Mouse (Mus musculus) forebrain, embryonic 13.5 days (tissue): ENCODE results near the gene Card6. TPM values are rescaled to one million over a fixed set of nuclear protein-coding genes. Genes with fewer than 3 reads are reported as not detected.

Source experiments
- ATAC-seq: fragments of 200-750 bp; cut with Nextera tagmentation; 2 replicates; pipeline ENCODE4 v1.8.0; 2017
- H3K27ac ChIP-seq: fragments of 300-500 bp; sonication (generic); 2 replicates; pipeline ENCODE4 v1.5.1; 2015; ENCODE audit warnings: inconsistent platforms, mild to moderate bottlenecking, moderate library complexity
- H3K27me3 ChIP-seq: fragments of 300-500 bp; sonication (generic); 2 replicates; pipeline ENCODE4 v1.6.1; 2015; ENCODE audit warnings: mild to moderate bottlenecking, inconsistent platforms
- H3K36me3 ChIP-seq: fragments of 300-500 bp; sonication (generic); 2 replicates; pipeline ENCODE4 v1.6.1; 2015; ENCODE audit warnings: mild to moderate bottlenecking, inconsistent platforms; ENCODE audit not compliant: poor library complexity, severe bottlenecking
- H3K4me1 ChIP-seq: fragments of 300-500 bp; sonication (generic); 2 replicates; pipeline ENCODE4 v1.6.1; 2015; ENCODE audit warnings: inconsistent platforms
- H3K4me2 ChIP-seq: fragments of 300-500 bp; sonication (generic); 2 replicates; pipeline ENCODE4 v1.6.1; 2015; ENCODE audit warnings: inconsistent platforms, mild to moderate bottlenecking, moderate library complexity
- H3K4me3 ChIP-seq: fragments of 300-500 bp; sonication (generic); 2 replicates; pipeline ENCODE4 v1.5.1; 2015; ENCODE audit warnings: mild to moderate bottlenecking, inconsistent platforms
- H3K9ac ChIP-seq: fragments of 300-500 bp; sonication (generic); 2 replicates; pipeline ENCODE4 v1.6.1; 2015; ENCODE audit warnings: mild to moderate bottlenecking, inconsistent platforms
- H3K9me3 ChIP-seq: fragments of 300-500 bp; sonication (generic); replicated peaks from 2 replicates; pipeline ENCODE4 v1.6.1; 2016; ENCODE audit warnings: inconsistent platforms
- WGBS: fragments of 180-500 bp; shearing (Covaris S2); methylation state at CpG from one replicate; pipeline ENCODE4 v1.1.7; 2015; 5-methylcytosine and 5-hydroxymethylcytosine counted together
- polyA plus RNA-seq: library from polyadenylated mRNA; unstranded; fragments of >200 nt; fragmentation: Nextera tagmentation; extraction: Ambion mirVana; gene quantifications from 2 replicates; pipeline ENCODE4 v1.2.1, GENCODE M21; 2015

Card6 gene
- 0.60 and 0.85 TPM in 2 replicates for polyA plus RNA-seq

- H3K36me3 ChIP-seq, result no peaks in the 10 kb centered on the region
- no peak within 1 kb of the TSS for H3K4me3 ChIP-seq
- no peak within 1 kb of the TSS for H3K9ac ChIP-seq
- no peak within 1 kb of the TSS for H3K27ac ChIP-seq
- H3K4me2 ChIP-seq, result no peak within 1 kb of the TSS
- H3K4me1 ChIP-seq, result no peaks in the 10 kb centered on the region
- no peak for ATAC-seq
- 76% methylated on average over 21 of the region's 21 CpGs for WGBS
- no peaks in the 10 kb centered on the region for H3K27me3 ChIP-seq
- no peaks in the 10 kb centered on the region for H3K9me3 ChIP-seq
Observed at GRCm38 (mm10) chr15:5107686-5108654, at the start of gene Card6. Card6 (minus strand) TSS chr15:5108539.

DNA sequence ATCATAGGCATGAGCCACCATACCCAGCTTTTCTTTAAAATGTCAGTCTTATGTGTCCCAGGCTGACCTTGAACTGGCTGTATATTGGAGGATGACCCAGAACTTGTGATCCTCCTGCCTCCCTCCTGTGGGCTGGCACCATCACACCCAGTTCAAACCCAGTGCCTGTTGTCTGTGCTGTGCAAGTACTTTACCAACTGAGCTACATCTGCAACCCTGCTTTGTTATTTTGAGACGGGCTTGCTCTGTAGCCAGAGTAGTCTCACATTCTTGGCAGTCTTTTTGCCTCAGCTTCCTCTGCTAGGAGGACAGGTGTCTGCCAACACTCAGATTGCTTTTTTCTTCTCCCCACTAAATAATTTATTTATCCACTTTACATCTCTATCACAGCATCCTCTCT is 49.0 kb upstream of the Card6 start:
- no peaks in the 10 kb centered on the region for H3K27me3 ChIP-seq
- ATAC-seq, result no peak
- 80% methylated on average over 1 of the region's 1 CpGs for WGBS
- H3K4me3 ChIP-seq, result no peak overlapping the region
- H3K27ac ChIP-seq, result no peak overlapping the region
- no peaks in the 10 kb centered on the region for H3K9me3 ChIP-seq
- H3K9ac ChIP-seq, result no peak overlapping the region
- H3K36me3 ChIP-seq, result peaks cover 14% of the 10 kb centered on the region; the same call in 1 of the 2 replicates
- peaks cover 10% of the 10 kb centered on the region; the same call in 1 of the 2 replicates for H3K4me1 ChIP-seq
- H3K4me2 ChIP-seq, result no peak overlapping the region

DNA sequence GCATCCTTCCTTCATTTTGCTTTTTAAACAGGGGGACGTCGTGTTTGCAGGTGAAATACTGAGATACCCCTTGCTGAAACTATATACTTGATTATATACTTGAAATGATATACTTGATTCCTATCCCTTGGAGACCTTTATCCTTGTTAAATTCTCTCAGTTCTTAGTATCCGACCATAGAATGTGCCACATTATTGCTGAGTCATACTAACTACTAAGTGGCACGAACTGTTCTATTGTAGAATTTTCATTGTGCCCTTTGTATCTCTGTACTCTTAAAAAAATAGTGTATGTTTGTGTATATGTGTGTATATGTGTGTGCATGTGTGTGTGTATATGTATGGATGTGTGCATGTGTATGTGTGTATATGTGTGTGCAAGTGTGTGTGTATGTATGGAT is 48.0 kb upstream of the Card6 start:
- no peak for ATAC-seq
- Histone ChIP-seq H3K4me3 (no peak overlapping the region), H3K4me2 (no peak overlapping the region), H3K27ac (no peak overlapping the region), H3K9ac (no peak overlapping the region), H3K9me3 (no peaks in the 10 kb centered on the region), H3K4me1 (peaks cover 10% of the 10 kb centered on the region; the same call in 1 of the 2 replicates), H3K36me3 (peaks cover 5% of the 10 kb centered on the region; the same call in 1 of the 2 replicates), H3K27me3 (no peaks in the 10 kb centered on the region)
- WGBS, result 92% methylated on average over 4 of the region's 4 CpGs

DNA sequence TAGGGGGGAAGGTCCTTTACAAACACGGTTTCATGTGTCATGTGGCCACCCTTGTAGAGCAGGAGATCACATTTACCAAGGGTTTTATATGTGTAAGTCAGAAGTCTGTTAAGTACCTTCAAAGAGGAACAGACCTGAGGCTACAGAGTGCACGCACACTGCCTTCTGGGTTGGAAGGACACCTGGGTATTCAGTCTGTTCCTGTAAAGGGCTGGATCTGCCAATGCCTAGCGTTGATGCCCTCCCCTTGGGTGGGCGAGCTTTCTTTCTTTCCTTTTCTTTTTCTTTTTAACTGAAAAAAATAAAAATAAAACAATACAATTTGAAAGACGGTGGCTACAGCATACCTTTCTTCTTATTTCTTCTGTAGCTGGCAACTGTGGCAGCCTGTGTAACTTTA is 46.8 kb upstream of the Card6 start:
- H3K27me3 ChIP-seq, result no peaks in the 10 kb centered on the region
- WGBS, result 61% methylated on average over 5 of the region's 5 CpGs
- H3K4me2 ChIP-seq, result no peak overlapping the region
- H3K9ac ChIP-seq, result no peak overlapping the region
- no peak overlapping the region for H3K27ac ChIP-seq
- H3K9me3 ChIP-seq, result no peaks in the 10 kb centered on the region
- ATAC-seq, result no peak
- no peaks in the 10 kb centered on the region for H3K36me3 ChIP-seq
- no peak overlapping the region for H3K4me3 ChIP-seq
- H3K4me1 ChIP-seq, result peaks cover 10% of the 10 kb centered on the region; the same call in 1 of the 2 replicates

DNA sequence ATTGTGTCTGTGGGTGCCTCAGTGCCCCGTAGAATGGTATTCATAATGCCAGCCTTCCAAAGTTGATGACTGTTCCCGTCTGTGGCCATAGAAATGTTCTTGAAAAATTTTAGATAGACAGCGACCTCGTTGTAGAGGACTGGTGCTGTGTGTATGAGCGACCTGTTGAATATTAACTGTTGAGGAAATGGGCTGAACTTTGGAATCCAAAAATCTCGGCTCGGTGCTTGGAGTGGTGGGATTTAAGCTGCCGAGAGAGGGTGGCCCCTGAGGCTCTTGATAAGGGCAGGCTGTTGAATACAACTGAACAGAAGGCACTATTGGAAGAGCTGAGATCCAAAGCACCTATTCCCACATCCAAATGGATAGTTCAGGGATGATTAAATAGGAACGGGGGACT is 46.3 kb upstream of the Card6 start:
- Histone ChIP-seq H3K9me3 (no peaks in the 10 kb centered on the region), H3K9ac (no peak overlapping the region), H3K27me3 (no peaks in the 10 kb centered on the region), H3K4me2 (no peak overlapping the region), H3K27ac (no peak overlapping the region), H3K36me3 (no peaks in the 10 kb centered on the region), H3K4me1 (peaks cover 12% of the 10 kb centered on the region), H3K4me3 (no peak overlapping the region)
- 85% methylated on average over 9 of the region's 9 CpGs for WGBS
- no peak for ATAC-seq

DNA sequence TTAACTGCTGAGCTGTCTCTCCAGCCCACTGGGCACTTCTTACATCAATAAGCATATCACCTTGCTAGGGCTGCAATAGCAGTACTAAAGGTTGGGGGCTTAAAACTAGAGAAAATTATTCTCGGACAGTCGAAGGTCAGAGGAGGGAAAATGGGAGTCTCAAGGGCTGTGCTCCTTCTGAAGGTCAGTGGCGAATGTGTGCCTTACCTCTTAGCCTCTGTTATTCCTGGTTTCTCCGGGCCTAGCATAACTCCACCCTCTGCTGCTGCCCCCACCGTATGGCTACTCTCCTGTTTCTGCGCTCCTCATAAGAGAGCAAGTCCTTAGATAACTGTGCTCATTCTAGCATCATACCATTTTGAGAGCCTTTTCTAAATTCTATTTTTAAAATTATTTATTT is 43.8 kb upstream of the Card6 start:
- 91% methylated on average over 6 of the region's 6 CpGs for WGBS
- Histone ChIP-seq H3K4me1 (peaks cover 28% of the 10 kb centered on the region), H3K9ac (no peak overlapping the region), H3K4me3 (no peak overlapping the region), H3K4me2 (no peak overlapping the region), H3K27ac (no peak overlapping the region), H3K36me3 (no peaks in the 10 kb centered on the region), H3K9me3 (no peaks in the 10 kb centered on the region), H3K27me3 (no peaks in the 10 kb centered on the region)
- ATAC-seq, result no peak

DNA sequence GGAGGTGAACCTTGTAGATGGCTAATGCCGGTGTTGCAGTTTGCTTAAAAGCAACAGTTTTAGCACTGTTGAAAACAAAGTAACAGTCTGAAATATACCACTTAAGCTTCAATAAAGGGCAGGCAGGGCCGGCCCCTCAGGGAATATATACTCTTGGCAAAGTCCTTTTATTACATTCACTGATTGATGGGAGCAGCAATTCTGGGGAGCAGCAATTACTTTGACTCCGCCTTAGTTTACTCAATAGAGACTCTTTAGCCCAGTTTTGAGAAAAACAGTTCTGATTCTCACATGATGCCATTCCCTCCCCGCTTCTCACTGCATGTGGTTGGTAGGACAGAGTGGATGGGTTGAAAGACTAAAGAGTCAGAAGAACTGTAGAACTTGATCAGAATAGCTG is 40.8 kb upstream of the Card6 start:
- Histone ChIP-seq H3K27ac (no peak overlapping the region), H3K9ac (no peak overlapping the region), H3K4me3 (no peak overlapping the region), H3K4me1 (peaks cover 31% of the 10 kb centered on the region), H3K36me3 (no peaks in the 10 kb centered on the region), H3K4me2 (no peak overlapping the region), H3K9me3 (no peaks in the 10 kb centered on the region), H3K27me3 (no peaks in the 10 kb centered on the region)
- 52% methylated on average over 4 of the region's 4 CpGs for WGBS
- ATAC-seq, result no peak

DNA sequence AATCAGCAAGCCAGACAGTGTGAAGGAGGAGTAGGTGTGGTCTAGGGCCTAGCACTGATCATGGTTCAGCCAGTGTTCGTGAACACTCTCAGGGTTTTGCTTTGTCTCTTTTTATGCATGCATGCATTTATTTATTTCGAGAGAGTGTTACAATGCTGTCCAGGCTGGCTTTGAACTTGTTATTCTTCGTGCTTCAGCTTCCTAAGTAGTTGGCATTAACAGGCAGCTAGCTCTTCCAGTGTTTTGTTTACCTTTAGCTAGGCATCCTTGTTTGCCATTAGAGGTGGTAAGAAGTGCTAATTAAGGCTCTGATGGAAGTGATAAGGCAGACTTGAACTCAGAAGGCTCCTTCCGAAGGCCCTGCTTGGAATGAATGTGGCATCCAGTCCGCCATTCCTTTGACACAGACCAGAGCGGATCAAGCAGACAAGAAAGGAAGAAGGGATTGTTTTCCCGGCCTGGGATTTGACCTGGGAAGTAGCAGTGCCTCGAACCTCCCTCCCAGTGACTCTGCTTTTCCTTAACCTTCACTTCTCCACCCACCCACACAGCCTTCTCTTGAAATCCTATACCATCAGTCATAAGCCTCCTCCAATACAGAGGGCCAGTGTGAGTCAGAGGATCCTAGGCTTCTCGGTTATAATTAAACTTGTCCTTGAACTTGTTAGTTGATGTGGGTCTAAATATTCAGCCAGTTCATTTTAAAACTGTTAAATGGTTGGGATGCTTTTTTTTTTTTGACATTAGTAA is 37.0 kb upstream of the Card6 start:
- no peak overlapping the region for H3K9ac ChIP-seq
- H3K4me1 ChIP-seq, result peaks cover 31% of the 10 kb centered on the region
- peak overlapping the region; percentile 65 for H3K4me2 ChIP-seq
- no peaks in the 10 kb centered on the region for H3K27me3 ChIP-seq
- no peak overlapping the region for H3K27ac ChIP-seq
- ATAC-seq, result no peak
- peak overlapping the region; percentile 78 for H3K4me3 ChIP-seq
- H3K9me3 ChIP-seq, result no peaks in the 10 kb centered on the region
- H3K36me3 ChIP-seq, result no peaks in the 10 kb centered on the region
- WGBS, result 45% methylated on average over 9 of the region's 9 CpGs

DNA sequence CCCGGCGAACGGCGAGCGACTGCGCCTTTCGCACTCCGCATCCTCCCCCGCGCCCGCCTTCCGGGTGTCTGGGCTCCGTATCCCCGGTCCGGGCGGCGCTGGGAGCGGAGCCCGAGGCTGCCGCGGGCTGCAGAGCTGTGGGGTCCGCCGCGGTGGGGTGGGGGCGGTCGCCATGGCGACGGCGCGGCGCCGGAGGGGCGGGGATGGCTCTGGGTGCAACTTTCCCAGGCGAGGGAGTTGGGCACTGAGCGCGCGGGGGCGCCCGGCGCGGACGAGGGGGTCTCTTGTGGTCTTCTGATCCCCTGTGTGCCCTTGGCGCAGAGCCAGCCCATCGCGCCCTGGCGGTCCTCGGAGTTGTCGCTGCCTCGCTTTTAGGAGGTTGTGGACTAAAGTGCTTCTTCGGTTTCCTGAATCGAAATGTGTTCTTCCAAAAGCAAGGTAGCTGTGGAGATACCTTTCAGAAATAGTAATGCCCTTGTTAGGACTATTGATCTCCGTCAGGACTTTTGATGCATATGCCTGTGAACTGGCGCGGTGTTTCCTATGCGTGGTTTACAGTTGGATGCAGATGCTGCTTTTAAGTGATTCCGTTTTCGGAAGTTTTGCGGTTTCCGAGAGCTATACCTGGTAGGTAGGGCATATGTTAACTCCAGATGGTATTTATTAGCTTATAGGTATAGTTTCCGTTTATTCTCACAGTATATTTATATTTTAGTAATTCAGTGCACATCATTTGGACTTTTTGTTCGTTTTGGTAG is 35.9 kb upstream of the Card6 start:
- Histone ChIP-seq H3K27ac (peak overlapping the region; percentile 92), H3K4me2 (peak overlapping the region; percentile 65), H3K36me3 (no peaks in the 10 kb centered on the region), H3K4me3 (peak overlapping the region; percentile 78), H3K9me3 (no peaks in the 10 kb centered on the region), H3K27me3 (no peaks in the 10 kb centered on the region), H3K9ac (peak overlapping the region; percentile 83), H3K4me1 (peaks cover 25% of the 10 kb centered on the region)
- WGBS, result 2% methylated on average over 58 of the region's 61 CpGs
- peak; percentile 94 for ATAC-seq

GRCm38 (mm10) chr15:5143361-5144020 is 35.2 kb upstream of the Card6 start, which contains the start of gene Prkaa1:
Prkaa1 (plus strand) TSS chr15:5143861.
- ATAC-seq, result peak; percentile 93
- H3K9ac ChIP-seq, result peak within 1 kb of the TSS; percentile 83
- no peaks in the 10 kb centered on the region for H3K36me3 ChIP-seq
- no peaks in the 10 kb centered on the region for H3K27me3 ChIP-seq
- whole genome bisulfite sequencing, result under 1% methylated on average over 25 of the region's 80 CpGs
- peak within 1 kb of the TSS; percentile 92 for H3K27ac ChIP-seq
- H3K9me3 ChIP-seq, result no peaks in the 10 kb centered on the region
- H3K4me1 ChIP-seq, result peaks cover 19% of the 10 kb centered on the region
- peak within 1 kb of the TSS; percentile 78 for H3K4me3 ChIP-seq
- H3K4me2 ChIP-seq, result peak within 1 kb of the TSS; percentile 65

- H3K4me2 ChIP-seq, result no peak overlapping the region
- 64% methylated on average over 5 of the region's 5 CpGs for WGBS
Observed at GRCm38 (mm10) chr15:5142714-5143113, 34.4 kb upstream of the Card6 start.

More at GRCm38 (mm10) chr15:5142714-5143113, 34.4 kb upstream of the Card6 start:
- no peaks in the 10 kb centered on the region for H3K36me3 ChIP-seq
- no peak overlapping the region for H3K9ac ChIP-seq
- no peaks in the 10 kb centered on the region for H3K27me3 ChIP-seq
- H3K27ac ChIP-seq, result no peak overlapping the region
- no peak for ATAC-seq
- peaks cover 22% of the 10 kb centered on the region for H3K4me1 ChIP-seq
- no peak overlapping the region for H3K4me3 ChIP-seq
- H3K9me3 ChIP-seq, result no peaks in the 10 kb centered on the region
